Mouse (Mus musculus) monocyte, adult 5-6 weeks (primary cell): ENCODE results near the gene Mat1a. TPM values are rescaled to one million over a fixed set of nuclear protein-coding genes. Genes with fewer than 3 reads are reported as not detected.

ENCODE experiments used
- ATAC-seq: fragments of 153-309, 156-312 bp; replicated peaks from 2 replicates; pipeline ENCODE4 v1.8.0; 2017; ENCODE audit warnings: mild to moderate bottlenecking; ENCODE audit not compliant: low TSS enrichment, insufficient number of reproducible peaks, severe bottlenecking, poor library complexity, low FRiP score
- total RNA-seq: library from RNA; stranded (forward); fragments of 200-1000, 200-491, 200-594 nt; gene quantifications from 3 replicates; pipeline ENCODE4 v1.2.3, GENCODE M21; 2017

The Mat1a gene
- total RNA-seq, 1 experiment from 2014 or later = not detected

GRCm38 (mm10) chr14:41127997-41128396, 23.2 kb downstream of the Mat1a start:
- ATAC-seq = no peak

- no peak for ATAC-seq
These were observed 26.7 kb downstream of the Mat1a start, which contains the start of gene Sftpa1 for GRCm38 (mm10) chr14:41131540-41131939. Gene Sftpa1, plus strand, starts transcription at chr14:41131782.

GRCm38 (mm10) chr14:41137006-41137405, 32.2 kb downstream of the Mat1a start:
- ATAC-seq = no peak

GRCm38 (mm10) chr14:41140686-41141085, 35.9 kb downstream of the Mat1a start:
- ATAC-seq = no peak

GRCm38 (mm10) chr14:41146035-41146434, 41.2 kb downstream of the Mat1a start:
- no peak for ATAC-seq

- no peak for ATAC-seq
These were observed 42.1 kb downstream of the Mat1a start for GRCm38 (mm10) chr14:41146922-41147321.

GRCm38 (mm10) chr14:41147356-41147755, 42.5 kb downstream of the Mat1a start:
- ATAC-seq = no peak

- ATAC-seq = no peak
These were observed 46.5 kb downstream of the Mat1a start, which contains the start of gene Mbl1 for GRCm38 (mm10) chr14:41151220-41151898. Gene Mbl1, plus strand, starts transcription at chr14:41151458.

- no peak for ATAC-seq
These were observed 55.2 kb downstream of the Mat1a start for GRCm38 (mm10) chr14:41160076-41160475.

GRCm38 (mm10) chr14:41160743-41161142, 55.9 kb downstream of the Mat1a start:
- no peak for ATAC-seq

GRCm38 (mm10) chr14:41162663-41163062, 57.8 kb downstream of the Mat1a start:
- no peak for ATAC-seq

- ATAC-seq = no peak
These were observed 62.4 kb downstream of the Mat1a start for GRCm38 (mm10) chr14:41167278-41167677.

- no peak for ATAC-seq
These were observed 63.7 kb downstream of the Mat1a start for GRCm38 (mm10) chr14:41168567-41168966.

GRCm38 (mm10) chr14:41170514-41170913, 65.7 kb downstream of the Mat1a start:
- no peak for ATAC-seq

Other genes starting within 250 kb of the Mat1a start
- 1.1 to 4.8 TPM (median 1.5 TPM) in 3 replicates for gene Sh2d4b, start 211.8 kb upstream of the Mat1a start, total RNA-seq
- gene Tspan14, start 138.2 kb upstream of the Mat1a start, total RNA-seq = 52.3 to 82.1 TPM (median 68.3 TPM) in 3 replicates
- gene Fam213a, start 91.2 kb upstream of the Mat1a start, total RNA-seq = 21.0 to 81.0 TPM (median 74.2 TPM) in 3 replicates
- gene Dydc2, start 35.8 kb upstream of the Mat1a start, total RNA-seq = not detected in 3 replicates
- not detected in 3 replicates for gene Dydc1, start 32.1 kb upstream of the Mat1a start, total RNA-seq
- not detected in 3 replicates for gene Sftpa1, start 26.7 kb downstream of the Mat1a start, total RNA-seq
- not detected in 3 replicates for gene Mbl1, start 46.4 kb downstream of the Mat1a start, total RNA-seq
- gene Sftpd, start 80.1 kb downstream of the Mat1a start, total RNA-seq = not detected in 3 replicates
- not detected in 3 replicates for gene Gm2832, start 173.8 kb downstream of the Mat1a start, total RNA-seq
- not detected in 3 replicates for gene Gm5798, start 243.6 kb downstream of the Mat1a start, total RNA-seq